Mouse (Mus musculus): ENCODE measurements around the gene Ece1. TPM values are rescaled to one million over a fixed set of nuclear protein-coding genes. Genes with fewer than 3 reads are reported as not detected.

Gene Ece1
- 31.5 and 39.8 TPM in 2 replicates for polyA plus RNA-seq (2015; fragmentation: Nextera tagmentation; extraction: Ambion mirVana)

GRCm38 (mm10) chr4:137862019-137862418 is at the start of gene Ece1:
Gene Ece1 (plus strand): TSS chr4:137862237.

DNA sequence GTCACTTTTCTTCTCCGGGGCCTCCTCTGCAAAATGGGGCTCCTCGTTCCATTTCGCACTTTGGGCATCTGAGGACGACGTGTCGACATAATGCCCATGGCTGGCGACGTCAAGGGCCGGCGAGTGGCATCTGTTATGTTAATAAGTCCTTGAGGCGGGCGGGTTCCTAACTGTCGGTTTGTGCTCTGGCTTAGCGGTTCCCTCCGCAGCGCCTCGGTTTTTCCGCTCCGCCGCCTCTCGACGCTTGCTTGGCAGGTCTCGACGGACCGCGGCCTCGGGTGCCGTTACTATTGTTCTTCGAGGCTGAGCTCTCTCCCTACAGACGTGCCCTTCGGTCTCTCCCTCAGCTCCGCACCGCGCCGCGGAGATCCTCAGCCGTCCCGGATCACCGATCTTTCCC is 130.9 kb downstream of the Ece1 start, which contains the start of gene Eif4g3:
Gene Eif4g3, plus strand, starts transcription at position 133 of the 400 bp plus-strand sequence.

Other genes starting within 250 kb of the Ece1 start
- 12.4 and 16.7 TPM in 2 replicates for gene Rap1gap, start 197.5 kb upstream of the Ece1 start, polyA plus RNA-seq (2015; fragmentation: Nextera tagmentation; extraction: Ambion mirVana)
- gene Alpl, start 65.9 kb upstream of the Ece1 start, polyA plus RNA-seq (2015; fragmentation: Nextera tagmentation; extraction: Ambion mirVana): 10.4 and 12.4 TPM in 2 replicates
- gene Eif4g3, start 130.8 kb downstream of the Ece1 start, polyA plus RNA-seq (2015; fragmentation: Nextera tagmentation; extraction: Ambion mirVana): 15.8 and 17.1 TPM in 2 replicates